Mouse (Mus musculus) cerebellum, postnatal 14 days (tissue): ENCODE data around the gene Smg9.
A peak's percentile ranks its signal among the peaks of the same experiment; 100 is the strongest.

Experiments used
- DNase-seq, 2 experiments: peaks; one replicate each; pipeline ENCODE4 v3.0.0; 2021; ENCODE audit warnings: mixed read lengths in 2 of 2

The Smg9 gene

DNA sequence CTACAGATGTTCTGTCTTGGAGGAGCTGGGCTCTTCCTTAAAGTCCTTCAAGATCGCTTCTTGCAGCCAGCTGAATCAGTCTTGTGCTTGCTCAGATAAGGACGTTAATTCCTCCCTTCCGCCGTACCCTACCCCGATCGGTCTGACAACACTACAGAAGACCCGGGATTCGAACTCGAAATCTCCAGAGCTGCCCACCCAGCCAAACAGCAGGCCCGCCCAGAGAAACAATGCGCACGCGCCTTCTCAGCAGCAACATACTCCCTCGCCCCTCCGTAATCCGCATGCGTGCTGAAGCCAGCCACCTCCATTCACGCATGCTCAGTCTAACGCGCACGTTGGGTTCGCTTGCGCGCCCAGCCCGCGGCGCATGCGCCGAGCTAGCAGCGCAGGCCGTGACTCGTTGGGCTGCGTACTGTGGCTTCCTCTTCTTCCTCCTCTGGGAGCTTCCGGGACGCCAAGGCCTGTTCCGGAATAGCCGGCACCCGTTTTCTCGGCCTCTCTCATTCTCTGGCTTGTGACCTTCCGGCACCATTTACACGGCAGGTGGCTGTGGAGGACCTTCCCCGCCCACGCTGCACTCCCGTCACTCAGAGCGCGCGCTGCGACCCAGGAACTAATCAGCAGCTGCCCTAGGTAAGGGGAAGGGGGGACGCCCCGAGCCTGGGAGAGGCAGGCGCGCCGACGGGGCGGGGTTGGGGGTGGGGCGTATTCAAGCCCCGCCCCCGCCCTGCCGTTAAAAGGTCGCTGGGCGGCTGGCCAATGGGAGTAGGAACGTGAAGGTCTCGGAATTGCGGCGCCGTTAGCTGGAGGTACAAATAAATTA lies at the start of gene Smg9:
TSS of gene Smg9 (plus strand) at position 364 of the 826 bp plus-strand sequence.
- peak; percentile 98 for DNase-seq

DNA sequence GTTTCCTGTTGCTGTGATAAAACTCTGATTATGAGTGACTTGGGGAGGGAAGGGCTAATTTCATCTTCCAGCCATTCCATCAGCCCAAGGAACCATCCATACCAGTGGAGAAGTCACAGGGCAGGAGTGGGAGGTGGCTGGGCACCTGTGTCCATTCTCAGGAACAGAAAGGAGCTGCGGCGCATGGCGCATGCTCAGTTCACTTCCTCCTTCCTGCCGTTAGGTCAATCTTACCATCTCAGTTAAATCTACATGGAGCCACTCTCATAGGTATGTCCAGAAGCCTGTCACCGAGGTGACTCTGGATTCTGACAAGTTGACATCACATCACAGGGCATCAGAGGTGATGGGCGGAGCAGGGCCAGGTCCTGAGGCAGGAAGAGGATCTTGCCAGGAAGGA lies 43.8 kb upstream of the Smg9 start:
- no peak for DNase-seq

DNA sequence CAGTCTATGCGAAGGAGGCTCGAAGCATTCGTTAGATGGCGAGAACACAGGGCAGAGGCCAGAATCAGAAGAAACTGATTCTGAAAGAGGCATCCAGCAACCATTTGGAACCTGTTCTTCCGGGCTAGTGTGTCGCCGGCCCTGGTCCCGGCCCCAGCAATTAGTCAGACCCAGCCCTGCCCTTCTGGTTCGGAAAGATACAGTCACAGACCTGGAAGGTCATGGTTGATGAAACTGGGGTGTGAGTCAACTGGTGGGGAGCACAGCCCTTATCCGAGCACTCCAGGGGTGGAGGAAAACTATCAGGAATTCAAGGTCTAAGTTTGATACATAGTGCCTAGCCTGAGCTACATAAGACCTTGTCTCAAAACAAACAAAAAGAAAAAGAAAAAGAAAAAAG lies 43.3 kb upstream of the Smg9 start:
- no peak for DNase-seq

- peak in 1 of 2 experiments; percentile 48 for DNase-seq
These were observed 41.5 kb upstream of the Smg9 start for GRCm38 (mm10) chr7:24357899-24358298.

DNA sequence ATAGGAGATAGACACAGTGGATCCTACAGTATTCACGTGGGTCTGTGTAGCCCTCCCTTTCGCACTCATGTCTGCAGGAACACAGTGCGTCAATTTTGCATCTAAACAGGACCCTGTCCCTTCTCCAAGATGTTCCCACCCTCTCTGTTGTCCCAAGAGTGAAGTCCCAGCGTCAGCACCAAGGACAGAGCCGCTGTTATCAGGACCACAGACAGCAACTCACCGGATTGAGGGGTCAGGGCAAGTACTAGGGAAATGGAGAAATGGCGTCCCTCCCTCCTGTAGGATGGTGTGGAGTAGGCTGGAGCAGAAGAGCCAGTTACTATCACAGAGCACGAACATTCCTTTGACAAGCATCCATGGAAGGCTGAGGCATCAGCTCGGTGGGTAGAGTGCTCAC lies 40.1 kb upstream of the Smg9 start:
- no peak for DNase-seq

GRCm38 (mm10) chr7:24361001-24361400 lies 38.4 kb upstream of the Smg9 start:
- no peak for DNase-seq

DNA sequence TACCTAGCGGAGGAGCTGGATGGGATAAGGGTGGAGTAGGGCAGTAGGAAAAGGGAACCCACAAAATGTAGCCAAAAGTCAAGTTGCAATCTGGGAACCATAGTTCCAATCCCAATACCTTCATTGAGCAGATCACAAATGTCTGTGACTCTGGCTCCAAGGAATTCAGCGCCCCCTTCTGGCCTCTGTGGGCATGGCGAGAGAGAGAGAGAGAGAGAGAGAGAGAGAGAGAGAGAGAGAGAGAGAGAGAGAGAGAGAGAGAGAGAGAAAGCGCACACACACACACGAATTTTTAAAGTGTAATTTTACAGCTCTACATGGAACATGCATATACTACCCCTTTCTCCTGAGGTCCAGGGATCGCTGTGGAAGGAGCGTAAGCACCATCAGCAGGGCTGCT lies 36.2 kb upstream of the Smg9 start:
- DNase-seq = peak; percentile 44 to 77

- peak; percentile 93 to 95 for DNase-seq
These were observed 34.6 kb upstream of the Smg9 start for GRCm38 (mm10) chr7:24364827-24365226.

- no peak for DNase-seq
These were observed 34.0 kb upstream of the Smg9 start for GRCm38 (mm10) chr7:24365258-24366014.

DNA sequence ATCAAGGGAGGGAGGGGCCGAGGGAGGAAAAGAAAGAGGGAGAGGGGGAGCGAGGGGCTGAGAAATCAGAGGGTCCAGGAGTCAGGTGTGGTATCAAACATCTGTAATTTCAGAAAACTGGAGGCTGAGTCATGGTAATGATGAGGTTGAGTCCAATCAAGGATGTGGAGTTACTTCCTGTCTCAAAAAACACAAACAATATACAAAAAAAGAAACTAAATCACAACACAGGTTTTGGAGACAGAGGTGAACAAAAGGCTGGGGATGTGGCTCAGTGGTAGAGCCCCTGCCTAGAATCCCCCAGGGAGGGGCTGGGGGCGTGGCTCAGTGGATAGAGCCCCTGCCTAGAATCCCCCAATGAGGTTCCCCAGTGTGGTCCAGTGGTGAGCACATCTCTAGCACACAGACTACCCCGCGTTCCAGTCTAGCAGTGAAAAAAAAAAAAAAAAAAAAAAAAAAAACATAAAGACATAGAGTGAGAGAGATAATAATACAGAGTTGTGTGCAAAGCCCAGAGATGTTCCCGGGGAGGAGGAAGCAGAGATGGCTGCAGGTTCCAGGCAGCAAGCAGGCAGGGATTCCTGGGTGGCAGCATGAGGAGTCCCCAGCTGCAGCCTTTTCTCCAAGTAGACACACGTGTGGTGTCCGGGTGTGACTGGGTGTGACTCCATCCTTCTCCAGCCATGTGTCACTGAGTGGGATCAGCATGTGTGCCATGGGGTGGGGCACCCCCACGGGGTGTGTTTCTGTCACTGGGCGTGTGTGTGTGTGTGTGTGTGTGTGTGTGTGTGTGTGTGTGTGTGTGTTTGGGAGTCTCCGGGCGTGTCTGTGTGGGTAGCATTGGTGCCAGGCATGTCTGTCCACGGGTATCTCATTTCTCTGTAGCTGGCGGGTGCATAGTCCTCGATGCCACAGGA lies 32.4 kb upstream of the Smg9 start:
- DNase-seq = no peak

DNA sequence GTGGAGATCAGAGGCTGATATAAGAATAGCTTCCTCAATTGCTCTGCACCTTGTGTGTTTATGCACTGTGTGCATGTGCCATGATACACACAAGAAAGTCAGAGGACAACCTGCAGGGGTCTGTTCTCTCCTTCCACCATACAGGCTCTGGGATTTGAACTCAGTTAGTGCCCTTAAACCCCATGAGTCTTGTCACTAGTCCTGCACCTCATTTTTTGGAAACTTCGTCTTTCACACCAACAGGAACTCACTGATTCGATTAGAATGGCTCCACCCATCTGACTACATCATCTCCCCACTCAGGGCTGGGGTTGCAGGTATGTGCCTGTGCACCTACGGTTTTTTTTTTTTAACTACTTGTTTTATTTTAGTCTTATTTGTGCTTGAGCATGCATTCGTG lies 31.2 kb upstream of the Smg9 start:
- DNase-seq = no peak

DNA sequence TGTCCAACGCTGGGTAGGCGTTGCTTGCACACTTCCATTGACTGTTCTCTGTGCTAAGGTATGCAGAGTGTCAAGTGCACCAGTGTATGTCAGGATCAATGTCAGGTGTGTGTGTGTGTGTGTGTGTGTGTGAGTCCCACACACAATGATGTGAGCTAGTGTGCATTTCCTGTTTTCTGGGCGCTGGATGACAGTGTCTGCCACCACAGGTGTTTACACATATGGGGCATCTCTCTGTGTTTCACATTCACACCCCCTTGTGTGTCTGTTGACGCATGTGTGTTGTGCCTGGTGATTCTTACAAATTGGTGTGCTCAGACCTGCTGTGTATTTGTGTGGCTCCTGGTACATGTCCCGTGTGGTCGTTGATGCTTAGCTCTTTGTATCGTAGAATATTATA lies 30.5 kb upstream of the Smg9 start:
- no peak for DNase-seq

DNA sequence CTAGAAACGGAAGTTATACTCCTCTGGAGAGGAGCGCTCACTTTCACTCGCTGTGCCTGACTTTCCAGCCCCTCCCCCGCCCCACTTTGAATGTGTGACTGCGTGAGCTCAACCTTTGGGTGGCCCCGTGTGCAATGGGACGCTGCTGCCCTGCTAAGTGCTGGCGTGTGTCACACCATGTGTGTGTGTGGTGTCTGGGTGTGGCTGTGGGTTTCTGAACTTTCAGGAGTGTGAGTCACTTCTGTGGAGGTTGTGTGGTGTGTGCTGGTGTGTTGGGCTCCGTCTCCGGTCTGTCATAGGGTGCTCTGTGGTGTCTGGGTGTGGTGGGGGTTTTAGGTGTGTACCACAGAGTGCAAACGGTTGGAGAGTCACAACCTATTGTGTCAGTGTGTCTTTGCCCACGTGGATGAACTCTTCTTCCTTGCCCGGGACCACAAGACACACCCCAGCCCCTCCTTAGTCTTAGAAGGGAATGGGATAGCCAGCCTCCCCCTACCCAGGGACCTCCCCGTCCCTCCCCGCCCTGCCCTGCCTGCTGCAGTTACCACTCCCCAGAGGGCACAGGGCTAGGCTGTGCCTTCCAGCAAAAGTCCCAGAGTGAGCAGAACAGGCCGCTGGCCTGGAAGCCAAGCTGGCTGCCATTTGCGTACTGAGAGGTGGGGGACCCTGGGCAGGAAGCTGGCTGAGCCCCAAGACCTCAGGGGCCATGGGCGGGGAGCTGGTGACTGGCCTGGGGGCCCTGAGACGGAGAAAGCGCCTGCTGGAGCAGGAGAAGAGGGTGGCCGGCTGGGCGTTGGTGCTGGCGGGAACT lies 29.5 kb upstream of the Smg9 start, which contains the start of gene Kcnn4:
TSS of gene Kcnn4 (plus strand) at position 533 of the 811 bp plus-strand sequence.
- no peak for DNase-seq

DNA sequence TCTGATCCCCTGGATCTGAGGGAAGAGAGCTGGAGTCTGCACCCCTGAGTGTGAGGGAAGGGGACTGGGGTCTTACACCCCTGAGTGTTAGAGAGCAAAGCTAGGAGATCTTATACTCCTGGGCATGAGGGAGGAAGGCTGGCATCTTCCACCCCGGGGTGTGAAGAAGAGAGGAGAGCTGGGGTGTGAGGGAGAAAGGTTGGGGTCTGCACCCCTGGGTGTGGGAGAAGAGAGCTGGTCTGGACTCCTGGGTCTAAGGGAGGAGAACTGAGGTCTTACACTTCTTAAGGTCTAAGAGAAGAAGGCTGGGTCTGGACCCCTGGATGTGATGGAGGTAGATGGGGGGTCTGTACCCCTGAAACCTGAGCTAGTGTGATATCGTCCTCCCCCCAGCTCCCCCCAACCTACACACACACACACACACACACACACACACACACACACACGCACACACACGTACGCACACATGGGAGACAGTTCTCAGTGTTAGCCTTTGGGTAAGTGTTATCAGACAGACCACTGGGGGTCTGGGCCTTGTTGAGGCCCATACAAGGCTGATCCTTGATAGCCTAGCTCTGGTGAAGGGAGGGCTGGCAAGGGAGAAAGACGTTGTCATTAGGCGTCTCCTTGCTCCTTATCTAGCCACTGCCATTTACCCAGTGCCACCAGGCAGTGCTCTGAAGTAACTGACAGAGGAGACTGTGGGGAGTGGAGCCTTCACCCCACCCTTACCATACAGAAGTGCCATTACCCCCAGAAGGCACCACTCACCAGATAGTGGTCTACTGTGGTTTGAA lies 28.2 kb upstream of the Smg9 start:
- DNase-seq = no peak

DNA sequence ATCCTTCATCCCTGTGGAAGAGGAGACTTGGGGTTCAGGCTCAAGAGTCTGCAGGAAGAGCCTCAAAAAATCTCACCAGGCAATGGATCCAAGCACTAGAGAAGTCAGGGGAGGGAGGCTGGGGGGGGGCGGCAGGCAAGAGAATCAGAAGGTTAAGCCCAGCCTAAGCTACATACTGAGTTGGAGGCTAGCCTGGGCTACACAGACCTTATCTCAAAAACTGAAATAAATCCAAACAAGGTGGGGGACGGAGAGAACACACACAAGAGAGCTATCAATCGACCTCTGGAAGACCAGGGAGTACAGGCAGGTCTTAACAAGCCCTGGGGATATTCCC lies 27.6 kb upstream of the Smg9 start:
- DNase-seq = no peak

- DNase-seq = no peak
These were observed 27.1 kb upstream of the Smg9 start for GRCm38 (mm10) chr7:24372300-24372699.

GRCm38 (mm10) chr7:24372786-24373185 lies 26.6 kb upstream of the Smg9 start:
- no peak for DNase-seq

GRCm38 (mm10) chr7:24373538-24374379 lies 25.7 kb upstream of the Smg9 start:
- peak; percentile 59 to 62 for DNase-seq

DNA sequence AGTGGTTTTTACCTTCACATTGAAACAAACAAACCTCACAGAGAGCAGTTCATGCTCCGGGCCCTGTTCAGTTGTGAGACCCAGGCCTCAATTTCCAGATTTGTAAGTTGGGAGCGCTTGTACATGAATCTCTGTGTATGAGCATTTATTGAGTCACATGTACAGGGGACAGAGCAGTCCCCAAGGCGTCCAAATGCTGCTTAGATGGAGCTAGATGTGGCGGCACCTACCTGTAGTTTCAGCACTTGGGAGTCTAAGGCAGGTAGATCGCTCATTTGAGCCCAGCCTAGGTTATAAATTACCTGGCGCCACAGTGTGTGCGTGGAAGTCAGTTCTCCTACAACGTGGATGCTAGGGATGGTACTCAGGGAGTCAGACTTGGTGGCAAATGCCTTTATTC lies 23.0 kb upstream of the Smg9 start:
- DNase-seq = no peak
